Mouse (Mus musculus): ENCODE results near the gene Wars2.

Wars2 gene

GRCm38 (mm10) chr3:99248831-99249550 is 108.1 kb downstream of the Wars2 start:
- DNase-seq: no peak

- DNase-seq: no peak
Measured at GRCm38 (mm10) chr3:99249551-99249870, 108.6 kb downstream of the Wars2 start.

- no peak for DNase-seq
Measured at GRCm38 (mm10) chr3:99249906-99250305, 109.0 kb downstream of the Wars2 start.

- no peak for DNase-seq
Measured at GRCm38 (mm10) chr3:99251271-99252165, 110.7 kb downstream of the Wars2 start.

GRCm38 (mm10) chr3:99252461-99253091 is 111.7 kb downstream of the Wars2 start:
- no peak for DNase-seq

- DNase-seq: no peak
Measured at GRCm38 (mm10) chr3:99253092-99253488, 112.2 kb downstream of the Wars2 start.

GRCm38 (mm10) chr3:99253497-99254451 is 112.9 kb downstream of the Wars2 start:
- DNase-seq: peak; percentile 46 to 62

GRCm38 (mm10) chr3:99254559-99255151 is 113.8 kb downstream of the Wars2 start:
- DNase-seq: peak in 1 of 2 experiments; percentile 45

GRCm38 (mm10) chr3:99255411-99256365 is 114.8 kb downstream of the Wars2 start:
- no peak for DNase-seq

- no peak for DNase-seq
Measured at GRCm38 (mm10) chr3:99256366-99256750, 115.5 kb downstream of the Wars2 start.

GRCm38 (mm10) chr3:99256766-99257165 is 115.9 kb downstream of the Wars2 start:
- peak; percentile 49 to 57 for DNase-seq

GRCm38 (mm10) chr3:99257586-99258577 is 117.0 kb downstream of the Wars2 start:
- DNase-seq: no peak

GRCm38 (mm10) chr3:99259741-99260270 is 118.9 kb downstream of the Wars2 start:
- no peak for DNase-seq

GRCm38 (mm10) chr3:99260395-99260794 is 119.5 kb downstream of the Wars2 start:
- DNase-seq: no peak

- no peak for DNase-seq
Measured at GRCm38 (mm10) chr3:99261371-99261791, 120.5 kb downstream of the Wars2 start.

GRCm38 (mm10) chr3:99261986-99262385 is 121.1 kb downstream of the Wars2 start:
- no peak for DNase-seq

- no peak for DNase-seq
Measured at GRCm38 (mm10) chr3:99263471-99263903, 122.6 kb downstream of the Wars2 start.

- no peak for DNase-seq
Measured at GRCm38 (mm10) chr3:99264695-99265094, 123.8 kb downstream of the Wars2 start.

GRCm38 (mm10) chr3:99266752-99267303 is 126.0 kb downstream of the Wars2 start:
- no peak for DNase-seq
